Mouse (Mus musculus): ENCODE results near the gene Gm7137. TPM values are rescaled to one million over a fixed set of nuclear protein-coding genes. Genes with fewer than 3 reads are reported as not detected.
"Not testable (repeated sequence)": the region's sequence is repeated elsewhere in the genome, so short reads cannot be mapped to it uniquely, and the experiment has no call there.

The Gm7137 gene
- not detected for total RNA-seq (2021)
- long read RNA-seq, experiment 1, result 0 reads
- long read RNA-seq, experiment 2, result 0 reads

DNA sequence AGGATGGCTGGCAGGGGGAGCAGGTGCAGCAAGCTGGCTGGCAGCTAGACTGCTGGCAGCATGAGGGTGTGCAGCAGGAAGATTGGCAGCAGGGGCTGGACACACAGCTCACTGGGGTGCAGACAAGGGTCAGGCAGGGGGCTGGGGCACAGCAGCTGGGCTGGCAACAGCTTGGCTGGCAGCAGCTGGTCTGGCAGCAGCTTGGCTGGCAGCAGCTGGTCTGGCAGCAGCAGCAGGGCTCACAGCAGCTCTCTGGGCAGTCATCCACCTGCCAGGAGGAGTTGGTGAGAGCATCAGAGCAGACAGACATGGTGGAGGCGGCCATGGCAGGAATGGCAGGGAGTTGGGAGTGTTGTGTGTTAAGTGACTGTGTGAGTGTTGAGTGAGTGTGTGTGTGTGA, at the start of gene Gm7137:
Gene Gm7137, minus strand, starts transcription at position 325 of the 400 bp plus-strand sequence.
- peak; percentile 17 to 56 for DNase-seq
- intact Hi-C loops (cut with DNase I), result not testable (repeated sequence)

DNA sequence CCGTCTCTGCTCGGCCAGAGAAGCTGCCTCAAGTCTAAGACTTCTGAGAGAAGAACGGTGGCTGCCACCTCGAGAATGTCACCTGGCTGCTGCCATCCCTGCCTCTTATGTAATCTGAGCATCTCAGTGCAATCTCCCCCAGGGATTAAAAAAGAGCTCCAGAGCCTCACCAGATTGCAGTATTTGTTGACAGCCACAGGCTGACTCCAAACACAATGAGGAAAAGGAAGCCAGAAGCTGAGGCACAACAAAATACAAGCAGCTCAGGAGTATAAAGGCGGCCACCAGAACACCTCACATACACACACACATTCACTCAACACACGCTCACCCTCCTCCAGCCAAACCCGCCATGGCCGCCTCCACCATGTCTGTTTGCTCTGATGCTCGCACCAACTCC, 47.6 kb upstream of the Gm7137 start, which contains the start of gene Krtap10-10:
Gene Krtap10-10, plus strand, starts transcription at position 301 of the 400 bp plus-strand sequence.
- intact Hi-C loops (cut with DNase I), result no loop called here
- DNase-seq, result no peak

DNA sequence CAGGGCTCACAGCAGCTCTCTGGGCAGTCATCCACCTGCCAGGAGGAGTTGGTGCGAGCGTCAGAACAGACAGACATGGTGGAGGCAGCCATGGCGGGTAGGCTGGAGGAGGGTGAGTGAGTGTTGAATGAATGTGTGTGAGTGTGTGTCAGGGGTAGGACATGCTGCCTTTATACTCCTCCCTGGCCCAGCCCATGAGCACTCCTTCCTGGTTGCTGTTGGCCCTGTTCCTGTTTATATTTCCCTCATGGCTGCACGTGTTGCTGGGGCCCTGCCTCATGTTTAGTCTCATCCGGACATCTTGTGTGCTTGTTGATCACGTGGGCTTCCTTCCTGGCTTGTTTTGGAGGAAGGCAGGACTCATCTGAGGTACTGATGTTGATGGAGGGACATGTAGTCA, 39.0 kb upstream of the Gm7137 start, which contains the start of gene Krtap10-4:
Gene Krtap10-4, minus strand, starts transcription at position 145 of the 400 bp plus-strand sequence.
- DNase-seq, result no peak
- intact Hi-C loops (cut with DNase I), result no loop called here

DNA sequence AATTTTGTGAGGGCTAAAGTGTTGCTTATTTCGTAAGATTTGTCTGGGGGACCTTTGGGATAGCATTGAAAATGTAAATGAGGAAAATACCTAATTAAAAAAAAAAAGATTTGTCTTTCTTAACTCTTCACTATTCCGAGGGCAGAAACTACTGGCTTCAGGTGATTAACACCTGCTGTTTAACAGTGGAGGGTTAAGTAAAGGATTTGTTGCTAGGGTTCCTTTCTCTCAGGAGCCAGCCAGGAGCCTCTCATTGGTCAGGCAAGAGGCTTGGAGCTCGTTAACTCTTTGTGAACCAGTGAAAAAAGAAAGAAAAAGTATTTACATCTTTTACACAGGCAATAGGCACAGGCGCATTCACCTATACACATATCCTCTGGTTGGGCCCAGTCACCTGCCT, 31.2 kb upstream of the Gm7137 start:
- intact Hi-C loops (cut with DNase I), result loop anchor here (5.0 kb wide), 1 partner anchor 192 kb away; no protein-coding TSS in a partner anchor
- no peak for DNase-seq

DNA sequence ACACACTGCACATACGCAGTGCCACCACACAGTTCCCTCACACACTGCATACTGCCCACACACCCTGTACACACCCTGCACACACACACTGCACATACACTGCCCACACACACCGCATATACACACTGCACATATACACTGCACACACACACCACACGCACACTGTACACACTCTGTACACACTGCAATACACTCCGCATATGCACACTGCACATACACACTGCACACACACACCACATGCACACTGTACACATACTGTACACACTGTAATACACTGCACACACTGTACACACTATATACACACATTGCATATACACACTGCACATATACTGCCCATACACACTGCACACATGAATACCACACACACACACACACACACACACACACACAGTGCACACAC, 30.5 kb upstream of the Gm7137 start:
- intact Hi-C loops (cut with DNase I), result loop anchor here (5.0 kb wide), 1 partner anchor 191 kb away; no protein-coding TSS in a partner anchor
- DNase-seq, result no peak

DNA sequence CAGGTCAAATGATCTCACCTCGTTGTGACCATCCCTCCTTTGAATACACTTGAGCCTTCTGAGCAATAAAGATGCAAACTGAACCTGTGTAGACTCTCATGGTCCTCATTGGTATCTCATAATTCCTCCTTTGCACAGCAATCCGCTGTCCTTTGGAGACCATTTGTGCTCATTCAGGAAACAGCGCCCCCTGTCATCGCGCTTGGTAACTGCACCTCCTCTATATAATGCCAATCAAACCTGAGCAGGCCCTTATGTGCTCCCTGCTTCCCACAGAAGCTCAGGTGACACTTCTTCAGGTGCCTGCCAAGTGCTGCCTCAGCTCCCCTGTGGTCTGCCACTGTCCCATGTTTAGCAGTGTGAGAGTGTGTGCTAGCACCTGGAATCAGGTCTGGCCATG, 27.5 kb upstream of the Gm7137 start:
- peak; percentile 18 to 35 for DNase-seq
- intact Hi-C loops (cut with DNase I), result loop anchor here (5.0 kb wide), 1 partner anchor 188 kb away; no protein-coding TSS in a partner anchor

DNA sequence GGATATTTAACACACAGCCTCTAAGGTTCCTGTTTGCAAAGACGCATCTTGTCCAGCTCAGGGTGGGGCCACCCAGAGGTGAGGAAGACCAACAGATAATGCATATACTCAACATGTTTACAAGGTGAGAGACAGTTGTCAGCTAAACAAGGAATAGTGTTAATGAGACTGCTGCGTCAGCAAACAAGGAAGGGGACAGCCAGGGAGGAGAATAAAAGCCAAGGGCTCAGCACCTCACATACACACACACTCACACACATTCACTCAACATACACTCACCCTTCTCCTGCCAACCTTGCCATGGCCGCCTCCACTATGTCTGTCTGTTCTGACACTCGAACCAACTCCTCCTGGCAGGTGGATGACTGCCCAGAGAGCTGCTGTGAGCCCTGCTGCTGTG, 26.4 kb upstream of the Gm7137 start, which contains the start of gene Gm2696:
Gene Gm2696, plus strand, starts transcription at position 301 of the 400 bp plus-strand sequence.
- no peak for DNase-seq
- intact Hi-C loops (cut with DNase I), result no loop called here

DNA sequence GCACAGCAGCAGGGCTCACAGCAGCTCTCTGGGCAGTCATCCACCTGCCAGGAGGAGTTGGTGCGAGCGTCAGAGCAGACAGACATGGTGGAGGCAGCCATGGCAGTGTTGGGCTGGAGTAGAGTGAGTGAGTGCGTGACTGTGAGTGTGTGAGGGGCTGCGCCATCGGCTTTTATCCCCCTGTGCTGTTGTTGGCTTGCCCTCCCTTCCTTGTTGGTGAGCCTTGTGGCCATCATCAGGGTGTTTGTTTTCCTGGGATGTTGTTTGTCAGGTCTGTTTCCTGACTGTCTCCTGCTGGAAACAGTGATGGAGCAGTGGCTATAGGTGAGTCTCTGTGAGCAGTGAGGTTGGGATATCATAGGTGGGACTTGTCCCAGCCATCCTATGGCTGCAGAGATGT, 23.7 kb upstream of the Gm7137 start, which contains the start of gene Gm9507:
Gene Gm9507, minus strand, starts transcription at position 101 of the 400 bp plus-strand sequence.
- intact Hi-C loops (cut with DNase I), result no loop called here
- no peak for DNase-seq

DNA sequence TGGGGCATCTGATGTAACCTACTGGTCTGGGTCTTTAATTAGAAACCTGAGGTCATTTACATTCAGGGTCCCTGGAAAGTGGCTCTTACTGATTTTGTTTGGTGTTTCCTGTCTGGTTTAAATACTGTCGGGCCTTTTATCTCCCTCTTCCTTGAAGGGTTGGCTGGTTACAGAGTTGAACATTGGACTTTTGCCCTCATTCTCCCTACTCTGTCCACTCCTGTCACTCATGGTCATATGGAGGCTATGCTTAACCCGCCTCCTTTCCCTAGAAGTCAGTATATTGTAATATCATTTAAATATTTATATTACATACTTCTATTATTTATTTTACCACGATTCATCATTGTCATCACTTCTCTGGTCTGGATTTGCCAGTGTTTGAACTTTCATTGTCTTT, 16.1 kb upstream of the Gm7137 start:
- no peak for DNase-seq
- intact Hi-C loops (cut with DNase I), result no loop called here

DNA sequence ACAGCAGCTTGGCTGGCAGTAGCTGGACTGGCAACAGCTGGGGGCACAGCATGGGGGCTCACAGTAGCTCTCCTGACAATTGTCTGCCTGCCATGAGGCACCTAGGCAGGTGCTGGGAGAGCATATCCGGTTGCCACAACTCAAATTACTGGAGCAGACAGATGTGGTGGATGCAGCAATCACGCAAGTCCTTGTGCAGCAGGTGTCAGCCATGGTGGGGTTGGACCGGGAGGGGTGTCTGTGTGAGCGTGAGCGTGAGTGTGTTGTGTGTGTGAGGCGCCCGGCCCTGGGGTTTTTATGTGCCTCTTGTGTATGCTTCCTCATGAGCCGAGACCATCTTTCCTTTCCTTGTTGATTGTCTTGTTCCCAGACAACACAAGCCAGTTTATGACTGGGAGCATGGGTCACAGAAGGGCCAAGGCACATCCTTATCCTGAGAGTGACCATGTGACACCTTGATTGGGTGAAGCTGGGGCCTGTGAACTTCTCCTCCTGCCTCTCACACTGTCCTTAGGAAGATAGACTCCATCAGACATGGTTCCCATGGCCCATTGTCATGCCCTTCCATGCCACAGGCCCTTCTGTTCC, 11.0 kb upstream of the Gm7137 start, which contains the start of gene Gm19668:
Gene Gm19668, minus strand, starts transcription at position 213 of the 588 bp plus-strand sequence.
- DNase-seq, result no peak
- intact Hi-C loops (cut with DNase I), result no loop called here

DNA sequence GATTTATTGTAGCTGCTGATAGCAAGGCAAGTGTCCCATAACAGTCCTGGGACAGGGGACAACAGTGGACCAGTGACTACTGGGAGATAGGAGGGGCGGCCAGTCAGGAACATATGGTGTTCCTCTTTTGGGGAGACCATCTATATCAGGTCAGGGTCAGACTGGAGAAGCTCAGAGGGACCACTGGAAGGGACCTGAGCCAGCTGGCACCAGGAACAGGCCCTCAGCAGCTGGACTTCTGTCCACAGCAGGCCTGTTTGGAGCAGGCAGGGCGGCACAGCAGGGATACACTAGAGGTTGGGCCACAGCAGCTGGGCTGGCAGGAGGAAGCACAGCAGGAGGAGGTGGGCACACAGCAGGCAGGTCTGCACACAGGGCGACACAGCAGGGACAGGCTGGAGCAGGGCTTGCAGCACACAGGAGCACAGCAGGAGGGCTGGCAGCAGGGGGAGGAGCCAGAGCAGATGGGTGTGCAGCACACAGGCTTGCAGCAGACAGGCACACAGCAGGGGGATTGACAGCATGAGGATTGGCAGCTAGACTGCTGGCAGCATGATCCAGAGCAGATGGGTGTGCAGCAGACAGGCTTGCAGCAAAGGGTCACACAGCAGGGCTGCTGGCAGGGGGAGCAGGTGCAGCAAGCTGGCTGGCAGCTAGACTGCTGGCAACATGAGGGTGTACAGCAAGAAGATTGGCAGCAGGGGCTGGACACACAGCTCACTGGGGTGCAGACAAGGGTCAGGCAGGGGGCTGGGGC, 10.3 kb upstream of the Gm7137 start:
- intact Hi-C loops (cut with DNase I), result not testable (repeated sequence)
- DNase-seq, result peak; percentile 17 to 37

DNA sequence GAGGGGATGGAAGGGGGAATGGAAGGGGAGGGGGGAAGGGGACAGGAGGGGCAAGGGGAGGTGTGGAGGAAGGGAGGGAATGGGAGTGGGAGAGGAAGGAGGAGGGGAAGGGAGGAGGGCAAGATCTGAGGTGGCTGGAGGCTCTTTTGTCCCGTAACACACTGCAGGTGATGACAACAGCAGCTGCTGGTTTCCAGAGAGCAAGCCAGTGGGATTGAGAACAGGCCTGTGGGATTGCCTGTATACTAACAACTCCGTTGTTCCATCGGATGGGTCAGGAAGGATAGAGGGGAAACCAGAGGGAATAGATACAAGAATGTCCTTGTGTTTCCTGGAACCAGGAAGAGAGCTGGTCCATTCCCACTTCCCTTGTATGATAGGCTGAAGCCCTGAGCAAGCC, 9.7 kb upstream of the Gm7137 start:
- intact Hi-C loops (cut with DNase I), result no loop called here
- peak in 1 of 2 experiments; percentile 28 for DNase-seq

DNA sequence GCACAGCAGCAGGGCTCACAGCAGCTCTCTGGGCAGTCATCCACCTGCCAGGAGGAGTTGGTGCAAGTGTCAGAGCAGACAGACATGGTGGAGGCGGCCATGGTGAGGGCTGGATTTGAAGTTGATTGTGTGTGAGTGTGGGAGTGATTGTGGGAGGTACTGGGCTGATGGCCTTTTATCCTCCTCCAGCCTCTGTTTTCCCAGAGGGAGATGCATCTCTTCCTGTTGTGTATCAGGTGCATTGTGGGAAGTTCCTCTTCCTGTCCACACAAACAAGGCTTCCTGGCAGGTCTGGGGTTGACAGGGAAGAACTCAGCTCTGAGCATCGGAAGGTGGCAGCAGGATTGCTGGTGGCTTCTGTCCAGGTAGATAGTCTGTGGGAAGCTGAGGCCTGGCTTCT, 7.0 kb upstream of the Gm7137 start, which contains the start of gene Gm9639:
Gene Gm9639, minus strand, starts transcription at position 101 of the 400 bp plus-strand sequence.
- intact Hi-C loops (cut with DNase I), result no loop called here
- no peak for DNase-seq

DNA sequence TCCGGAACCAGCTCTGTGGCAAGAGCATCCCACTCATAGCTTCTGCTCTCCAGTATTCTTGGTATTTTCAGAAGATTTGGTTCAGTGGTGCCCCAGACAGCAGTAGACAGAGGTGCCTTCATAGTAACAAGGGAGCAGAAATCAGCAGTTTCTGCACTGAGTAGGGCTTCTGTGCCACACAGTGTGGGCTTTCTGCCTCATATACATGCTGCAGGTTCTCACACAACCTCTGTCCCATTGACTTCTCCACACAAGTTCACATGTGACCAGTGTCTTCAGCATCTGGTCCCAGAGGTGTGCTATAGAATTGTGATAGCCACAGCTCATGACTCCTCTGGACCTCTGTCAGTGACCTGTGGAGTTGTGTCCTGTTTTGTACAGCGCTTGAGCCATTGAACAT, 621 bp upstream of the Gm7137 start:
- intact Hi-C loops (cut with DNase I), result no loop called here
- DNase-seq, result no peak

DNA sequence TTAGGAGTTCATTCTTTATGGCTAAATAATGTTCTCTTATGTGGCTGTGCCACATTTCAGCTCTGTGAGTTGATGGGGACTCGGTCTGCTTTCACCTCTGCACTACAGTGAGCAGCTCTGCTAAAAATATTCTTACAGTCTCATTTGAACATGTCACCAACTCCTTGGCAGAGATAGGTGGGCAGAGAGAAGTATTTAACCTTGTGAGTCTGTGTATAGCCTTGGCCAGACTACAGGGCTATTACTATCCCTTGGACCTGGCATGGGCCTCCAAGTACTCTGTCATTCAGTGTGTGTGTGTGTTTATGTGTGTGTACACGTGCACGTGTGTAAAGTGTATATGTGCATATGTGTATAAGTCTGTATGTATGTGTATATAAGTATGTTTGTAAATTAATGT, 4.6 kb downstream of the Gm7137 start:
- DNase-seq; intact Hi-C loops (cut with DNase I): not testable (repeated sequence)

DNA sequence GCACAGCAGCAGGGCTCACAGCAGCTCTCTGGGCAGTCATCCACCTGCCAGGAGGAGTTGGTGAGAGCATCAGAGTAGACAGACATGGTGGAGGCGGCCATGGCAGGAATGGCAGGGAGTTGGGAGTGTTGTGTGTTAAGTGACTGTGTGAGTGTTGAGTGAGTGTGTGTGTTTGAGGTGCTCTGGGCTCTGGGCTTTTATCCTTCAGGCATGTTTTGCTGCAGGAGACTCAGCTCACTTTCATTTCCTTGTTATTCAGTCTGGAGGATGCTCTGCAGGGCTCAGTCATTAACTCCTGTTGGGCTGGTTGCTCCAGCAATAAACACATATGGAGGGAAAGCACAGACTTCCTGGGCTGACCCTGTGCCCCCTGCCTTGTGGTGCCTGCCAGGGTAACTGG, 5.6 kb downstream of the Gm7137 start, which contains the start of gene Gm3250:
Gene Gm3250, minus strand, starts transcription at position 101 of the 400 bp plus-strand sequence.
- DNase-seq; intact Hi-C loops (cut with DNase I): not testable (repeated sequence)

DNA sequence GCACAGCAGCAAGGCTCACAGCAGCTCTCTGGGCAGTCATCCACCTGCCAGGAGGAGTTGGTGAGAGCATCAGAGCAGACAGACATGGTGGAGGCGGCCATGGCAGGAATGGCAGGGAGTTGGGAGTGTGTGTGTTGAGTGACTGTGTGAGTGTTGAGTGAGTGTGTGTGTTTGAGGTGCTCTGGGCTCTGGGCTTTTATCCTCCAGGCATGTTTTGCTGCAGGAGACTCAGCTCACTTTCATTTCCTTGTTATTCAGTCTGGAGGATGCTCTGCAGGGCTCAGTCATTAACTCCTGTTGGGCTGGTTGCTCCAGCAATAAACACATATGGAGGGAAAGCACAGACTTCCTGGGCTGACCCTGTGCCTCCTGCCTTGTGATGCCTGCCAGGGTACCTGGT, 11.2 kb downstream of the Gm7137 start, which contains the start of gene Gm7138:
Gene Gm7138, minus strand, starts transcription at position 101 of the 400 bp plus-strand sequence.
- DNase-seq; intact Hi-C loops (cut with DNase I): not testable (repeated sequence)

DNA sequence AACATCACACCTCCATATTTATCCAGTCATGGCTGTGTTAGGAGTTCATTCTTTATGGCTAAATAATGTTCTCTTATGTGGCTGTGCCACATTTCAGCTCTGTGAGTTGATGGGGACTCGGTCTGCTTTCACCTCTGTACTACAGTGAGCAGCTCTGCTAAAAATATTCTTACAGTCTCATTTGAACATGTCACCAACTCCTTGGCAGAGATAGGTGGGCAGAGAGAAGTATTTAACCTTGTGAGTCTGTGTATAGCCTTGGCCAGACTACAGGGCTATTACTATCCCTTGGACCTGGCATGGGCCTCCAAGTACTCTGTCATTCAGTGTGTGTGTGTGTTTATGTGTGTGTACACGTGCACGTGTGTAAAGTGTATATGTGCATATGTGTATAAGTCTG, 15.9 kb downstream of the Gm7137 start:
- intact Hi-C loops (cut with DNase I); DNase-seq: not testable (repeated sequence)

DNA sequence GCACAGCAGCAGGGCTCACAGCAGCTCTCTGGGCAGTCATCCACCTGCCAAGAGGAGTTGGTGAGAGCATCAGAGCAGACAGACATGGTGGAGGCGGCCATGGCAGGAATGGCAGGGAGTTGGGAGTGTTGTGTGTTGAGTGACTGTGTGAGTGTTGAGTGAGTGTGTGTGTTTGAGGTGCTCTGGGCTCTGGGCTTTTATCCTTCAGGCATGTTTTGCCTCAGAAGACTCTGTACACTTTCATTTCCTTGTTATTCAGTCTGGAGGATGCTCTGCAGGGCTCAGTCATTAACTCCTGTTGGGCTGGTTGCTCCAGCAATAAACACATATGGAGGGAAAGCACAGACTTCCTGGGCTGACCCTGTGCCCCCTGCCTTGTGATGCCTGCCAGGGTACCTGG, 16.8 kb downstream of the Gm7137 start, which contains the start of gene Gm3238:
Gene Gm3238, minus strand, starts transcription at position 101 of the 400 bp plus-strand sequence.
- DNase-seq; intact Hi-C loops (cut with DNase I): not testable (repeated sequence)

DNA sequence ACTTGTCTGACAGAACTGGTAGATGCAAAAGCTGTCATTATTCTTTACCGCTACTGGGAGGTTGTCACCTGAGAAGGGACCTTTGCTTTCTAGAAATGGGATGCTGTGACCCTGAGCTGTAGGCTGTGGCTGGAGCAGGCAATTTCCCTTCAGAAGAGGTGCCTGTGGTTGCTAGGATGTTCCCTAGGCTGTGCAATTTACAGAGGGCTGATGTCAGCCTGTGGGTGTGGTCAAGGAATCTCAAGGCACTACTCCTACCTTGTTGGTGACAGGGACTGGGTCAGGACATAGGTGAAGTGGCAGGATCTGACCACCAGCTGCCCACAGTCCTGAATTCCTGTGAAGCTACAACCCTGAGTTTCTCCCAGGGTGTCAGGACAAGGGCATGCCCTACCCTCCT, 18.3 kb downstream of the Gm7137 start:
- no peak for DNase-seq
- intact Hi-C loops (cut with DNase I), result no loop called here

DNA sequence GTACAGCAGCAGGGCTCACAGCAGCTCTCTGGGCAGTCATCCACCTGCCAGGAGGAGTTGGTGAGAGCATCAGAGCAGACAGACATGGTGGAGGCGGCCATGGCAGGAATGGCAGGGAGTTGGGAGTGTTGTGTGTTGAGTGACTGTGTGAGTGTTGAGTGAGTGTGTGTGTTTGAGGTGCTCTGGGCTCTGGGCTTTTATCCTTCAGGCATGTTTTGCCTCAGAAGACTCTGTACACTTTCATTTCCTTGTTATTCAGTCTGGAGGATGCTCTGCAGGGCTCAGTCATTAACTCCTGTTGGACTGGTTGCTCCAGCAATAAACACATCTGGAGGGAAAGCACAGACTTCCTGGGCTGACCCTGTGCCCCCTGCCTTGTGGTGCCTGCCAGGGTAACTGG, 28.4 kb downstream of the Gm7137 start, which contains the start of gene Gm3233:
Gene Gm3233, minus strand, starts transcription at position 101 of the 400 bp plus-strand sequence.
- intact Hi-C loops (cut with DNase I); DNase-seq: not testable (repeated sequence)

Measured in heart, postnatal 14 days (tissue).